Mouse (Mus musculus) adrenal gland, postnatal 10 days (tissue): Measurements from ENCODE around the gene 4932438H23Rik. TPM values are rescaled to one million over a fixed set of nuclear protein-coding genes. Genes with fewer than 3 reads are reported as not detected.
A peak's percentile ranks its signal among the peaks of the same experiment; 100 is the strongest.

ENCODE experiments used
- DNase-seq: peaks from one replicate; pipeline ENCODE4 v3.0.0; 2021; ENCODE audit warnings: mixed read lengths
- total RNA-seq, 2 experiments: library from RNA; stranded (reverse); gene quantifications; 2 replicates each; pipeline ENCODE4 v1.2.3; 2021

The 4932438H23Rik gene
- total RNA-seq, 2 experiments from 2014 or later, result 0.12 to 0.15 TPM

DNA sequence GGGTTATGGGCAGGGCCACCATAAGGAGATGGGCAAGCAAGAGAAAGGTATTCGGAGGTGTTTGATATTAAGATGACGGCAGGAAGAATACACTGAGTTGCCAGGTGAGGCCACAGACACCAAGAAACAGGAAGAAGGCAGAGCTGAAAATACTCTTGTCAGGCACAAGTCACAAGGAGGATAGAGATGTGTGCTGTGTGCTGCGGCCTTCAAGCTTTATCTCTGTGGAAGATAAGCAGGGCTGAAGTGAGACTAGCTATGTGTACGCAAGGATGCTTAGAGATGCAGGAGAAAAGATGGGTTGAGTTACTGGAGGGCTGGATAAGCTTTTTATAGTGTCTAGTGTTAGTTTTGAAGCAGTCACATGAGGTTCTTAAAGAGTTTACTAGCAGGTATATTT is 37.7 kb downstream of the 4932438H23Rik start:
- DNase-seq, result no peak

DNA sequence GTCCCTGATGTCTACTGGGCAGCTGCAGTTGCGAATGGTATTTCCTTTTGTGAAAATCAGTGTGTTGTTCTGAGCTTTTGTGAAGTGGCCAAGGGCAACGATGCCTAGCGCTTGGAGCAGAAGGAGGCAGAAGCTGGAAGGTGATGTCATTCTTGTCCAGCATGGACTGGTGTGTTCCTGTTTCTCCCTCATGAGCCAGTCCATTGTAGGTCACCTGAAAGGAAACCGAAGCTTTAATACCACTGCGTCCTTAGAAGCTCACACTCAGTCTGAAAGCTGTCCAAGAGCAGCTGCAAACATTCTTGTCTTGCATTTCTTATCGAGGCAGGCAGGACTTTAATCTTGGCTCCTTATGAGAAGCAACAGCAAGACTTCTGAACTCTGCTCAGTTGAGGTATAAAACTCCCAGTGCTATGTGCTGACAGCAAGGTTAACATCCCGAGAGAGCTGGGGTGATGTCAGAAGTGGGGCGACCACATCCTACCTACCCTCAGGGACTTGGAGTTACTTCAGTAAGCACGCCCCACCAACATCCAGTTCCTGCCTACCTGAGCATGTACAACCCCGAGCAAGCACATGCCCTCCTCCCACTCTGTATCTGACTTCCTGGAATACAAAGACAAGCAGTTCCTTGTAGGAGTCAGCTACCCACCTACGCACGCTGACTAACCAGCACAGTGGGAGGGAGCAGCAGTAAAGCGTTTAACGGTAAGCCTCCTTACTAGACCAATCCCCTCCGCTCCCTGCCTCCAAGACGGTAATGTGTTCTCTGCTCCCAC is 38.7 kb downstream of the 4932438H23Rik start:
- DNase-seq, result no peak

DNA sequence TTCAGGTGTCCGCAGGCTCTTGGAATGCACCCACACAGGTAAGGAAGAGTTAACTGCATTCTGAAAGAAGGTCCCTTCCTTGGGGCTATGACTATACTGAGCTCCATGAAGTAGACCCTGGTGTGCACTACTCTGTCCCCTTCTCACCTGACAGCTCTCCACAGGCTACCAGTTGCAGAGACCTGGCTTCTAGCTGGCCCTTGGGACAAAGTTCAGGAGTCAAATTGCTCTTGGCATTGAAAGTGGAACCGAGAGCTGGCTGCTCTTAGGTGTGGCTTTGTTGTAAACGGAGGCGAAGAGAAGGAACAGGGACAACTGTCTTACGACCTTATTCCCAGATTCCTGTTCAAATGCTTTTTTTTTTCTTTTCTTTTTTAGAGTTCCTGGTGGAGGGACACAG is 39.8 kb downstream of the 4932438H23Rik start:
- no peak for DNase-seq

DNA sequence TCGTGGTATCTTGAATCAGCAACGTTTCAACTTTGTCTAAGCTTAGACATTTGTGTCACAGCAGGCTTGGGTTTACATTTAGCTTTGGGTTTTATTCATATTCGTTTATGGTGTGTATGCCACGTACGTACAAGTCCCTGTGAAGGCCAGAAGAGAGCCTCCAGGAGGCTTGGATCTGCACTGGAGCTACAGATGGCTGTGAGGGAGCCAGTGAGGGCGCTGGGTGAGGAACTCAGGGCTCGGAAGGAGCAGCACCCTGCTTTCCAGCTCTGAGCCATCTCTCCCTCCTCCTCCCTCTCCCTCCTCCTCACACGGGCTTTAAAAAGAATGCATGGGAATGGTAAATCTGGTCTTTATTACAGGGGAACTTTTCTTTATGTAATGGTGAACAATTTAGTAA is 41.3 kb downstream of the 4932438H23Rik start:
- DNase-seq, result no peak

DNA sequence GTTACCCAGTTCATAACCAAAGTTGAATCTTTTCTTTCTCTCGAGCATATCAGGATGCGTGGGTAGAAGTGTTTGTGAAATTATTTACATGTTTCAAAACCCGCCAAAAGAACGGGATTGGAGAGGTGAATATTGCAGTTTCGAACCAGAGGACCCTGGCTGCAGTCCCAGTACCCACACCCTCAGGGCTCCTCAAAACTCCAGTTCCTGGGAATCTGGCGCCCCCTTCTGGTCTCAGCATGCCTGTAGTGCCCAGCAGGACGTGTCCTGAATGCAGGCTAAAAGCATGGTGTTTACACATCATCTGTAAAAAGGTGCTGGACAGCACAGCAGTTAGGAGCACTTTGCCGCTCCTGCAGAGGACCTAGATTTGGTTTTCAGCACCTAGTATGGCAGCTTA is 49.4 kb downstream of the 4932438H23Rik start:
- peak; percentile 50 for DNase-seq

DNA sequence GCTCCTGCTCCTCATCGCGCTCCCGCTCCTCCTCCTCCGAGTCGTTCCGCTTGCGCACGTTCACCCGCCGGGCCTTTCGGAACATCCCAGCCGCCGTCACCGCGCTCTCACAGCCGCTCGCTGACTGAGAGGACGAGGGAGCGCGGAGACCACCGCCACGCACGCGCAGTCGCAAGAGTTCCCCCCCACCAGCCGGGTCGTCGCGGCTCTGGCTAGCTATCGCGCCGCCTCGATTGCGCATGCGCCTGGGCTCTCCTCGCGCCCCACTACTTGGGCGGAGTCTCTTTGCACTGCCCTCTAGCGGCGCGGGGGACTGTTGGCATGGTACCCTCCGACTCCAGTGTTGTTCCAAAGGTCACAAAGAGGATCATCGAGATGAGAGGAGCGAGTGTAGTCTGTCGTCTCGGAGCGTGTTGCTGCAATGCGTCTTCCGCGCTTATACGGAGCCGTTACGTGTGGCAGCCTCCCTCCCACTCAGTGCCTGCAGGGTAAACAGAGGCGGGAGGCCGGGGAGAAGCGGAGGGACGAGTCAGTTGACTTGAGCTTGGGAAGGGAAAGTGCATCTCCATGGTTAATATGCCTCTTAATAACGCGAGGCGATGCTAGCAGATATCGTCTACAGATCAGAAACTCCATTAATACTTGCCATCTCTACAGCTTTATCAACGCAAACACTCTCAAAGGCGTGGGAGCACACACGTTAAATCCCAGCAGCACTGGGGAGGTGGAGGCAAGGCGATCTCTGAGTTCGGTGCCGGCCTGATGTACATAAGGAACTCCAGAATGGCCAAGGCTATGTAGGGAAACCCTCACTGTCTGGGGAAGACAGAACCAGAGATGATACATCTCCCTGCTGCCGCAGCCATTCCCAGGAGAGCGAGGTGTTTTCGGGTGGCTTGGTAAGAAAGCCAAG is 50.4 kb downstream of the 4932438H23Rik start, which contains the start of gene Paxbp1:
Paxbp1 (minus strand) TSS at position 274 of the 913 bp plus-strand sequence.
- DNase-seq, result peak; percentile 100

DNA sequence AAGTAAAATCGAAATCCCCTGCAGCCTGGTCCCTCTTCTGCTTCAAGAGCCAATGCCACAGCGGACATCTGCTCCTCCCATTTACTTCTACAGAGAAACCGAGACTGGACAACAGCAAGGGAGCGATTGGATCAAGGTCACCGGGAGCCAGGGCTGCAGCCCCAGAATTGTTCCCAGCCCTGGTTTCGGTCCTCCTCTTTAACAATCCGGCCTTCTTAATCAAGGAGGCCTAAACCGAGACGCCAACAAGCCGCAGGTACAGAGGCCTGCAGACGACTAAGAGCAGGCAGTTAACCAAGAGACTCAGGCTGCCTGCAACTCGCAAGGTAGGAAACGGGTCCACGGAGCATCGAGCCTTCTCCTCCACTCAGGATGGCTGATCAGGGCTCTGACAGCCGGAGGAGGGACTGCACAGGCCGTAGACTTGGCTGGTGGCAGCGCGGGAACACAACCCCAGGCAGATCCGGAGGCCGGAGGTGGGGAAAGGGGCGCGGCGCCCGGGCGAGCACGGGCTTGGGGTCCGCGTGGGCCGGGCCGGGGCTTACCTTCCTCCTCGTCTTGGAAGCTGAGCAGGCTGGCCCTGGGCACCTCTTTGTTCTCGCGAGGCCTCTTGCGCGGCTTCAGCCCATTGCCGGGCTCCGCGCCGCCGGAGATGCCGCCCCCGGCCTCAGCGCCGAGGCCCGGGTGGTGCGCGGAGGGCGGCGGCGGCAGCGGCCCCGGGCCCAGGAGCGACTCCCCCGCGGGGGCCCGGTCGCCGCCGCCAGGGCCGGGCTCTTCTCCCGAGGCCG is 51.3 kb downstream of the 4932438H23Rik start:
- DNase-seq, result peak; percentile 70

DNA sequence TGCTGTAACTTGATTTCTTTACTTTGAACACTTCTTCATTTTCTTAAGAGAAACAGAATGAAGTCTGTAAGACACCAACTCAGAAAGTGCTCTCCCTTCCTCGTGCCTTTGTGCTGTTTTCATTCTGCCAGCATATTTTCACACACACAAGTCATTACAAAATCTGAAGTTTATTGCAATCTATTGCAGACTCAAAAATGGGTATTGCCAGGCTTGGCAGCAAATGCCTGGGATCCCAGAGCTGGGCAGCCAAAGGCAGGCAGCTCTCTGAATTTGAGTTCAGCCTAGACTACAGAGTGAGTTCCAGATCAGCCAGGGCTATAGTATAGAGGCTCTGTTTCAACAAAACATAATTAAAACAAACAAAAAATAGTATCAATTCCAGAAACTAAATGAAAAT is 52.3 kb downstream of the 4932438H23Rik start:
- DNase-seq, result peak; percentile 48

DNA sequence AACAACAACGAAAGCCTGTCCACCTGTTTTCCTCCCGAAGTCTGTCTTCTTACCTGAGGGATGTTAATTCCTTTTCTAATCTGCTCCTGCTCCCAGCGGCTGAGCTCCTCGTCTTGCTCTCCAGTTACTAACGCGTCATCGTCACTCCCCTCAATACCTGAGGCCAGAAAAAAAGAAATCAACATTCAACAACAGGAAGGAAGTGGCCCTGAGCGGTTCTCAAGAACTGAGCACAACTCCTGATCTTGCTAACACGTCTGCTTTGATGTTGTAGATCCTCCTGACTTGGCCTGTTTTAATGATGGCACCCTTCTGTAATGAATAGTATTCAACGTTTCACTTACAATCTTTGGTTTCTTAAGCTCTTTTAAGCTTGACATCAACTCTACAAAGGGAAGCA is 59.1 kb downstream of the 4932438H23Rik start:
- no peak for DNase-seq

DNA sequence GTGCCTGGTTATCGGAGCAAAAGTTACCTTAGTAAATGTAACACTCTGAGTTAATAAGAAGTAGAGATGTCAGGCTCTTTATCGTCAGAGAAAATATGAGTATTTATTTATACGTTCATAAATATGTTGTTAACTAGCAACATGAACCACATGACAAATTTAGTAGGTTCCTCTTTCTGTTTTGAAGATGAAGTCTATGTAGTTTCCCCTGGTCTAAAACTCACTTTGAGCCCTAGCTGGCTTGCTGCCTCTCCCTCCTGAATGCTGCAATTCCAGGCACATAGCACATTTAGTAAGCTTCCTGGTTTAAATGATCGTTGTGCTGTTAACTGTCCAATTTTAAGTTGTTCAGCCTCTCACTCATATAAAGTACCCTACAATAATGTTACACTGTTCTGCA is 64.2 kb downstream of the 4932438H23Rik start:
- no peak for DNase-seq

DNA sequence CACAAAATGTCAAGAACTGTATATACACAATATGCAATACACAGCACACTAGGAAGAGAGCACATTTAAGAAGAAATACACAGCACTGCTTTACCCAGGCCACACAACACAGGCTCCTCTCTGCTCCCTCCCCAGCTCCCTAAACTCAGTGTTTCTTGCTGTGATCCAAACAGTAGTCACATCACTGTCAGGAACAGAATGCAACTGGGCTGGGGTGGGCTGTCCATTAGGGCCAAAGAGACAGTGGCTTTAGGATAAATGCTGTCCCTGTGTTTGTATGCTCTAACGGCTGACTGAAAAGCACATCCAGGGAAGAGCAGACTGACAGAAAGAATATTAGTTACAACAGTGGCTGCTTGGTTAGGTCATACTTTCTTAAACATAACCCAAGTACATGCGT is 65.0 kb downstream of the 4932438H23Rik start:
- no peak for DNase-seq

DNA sequence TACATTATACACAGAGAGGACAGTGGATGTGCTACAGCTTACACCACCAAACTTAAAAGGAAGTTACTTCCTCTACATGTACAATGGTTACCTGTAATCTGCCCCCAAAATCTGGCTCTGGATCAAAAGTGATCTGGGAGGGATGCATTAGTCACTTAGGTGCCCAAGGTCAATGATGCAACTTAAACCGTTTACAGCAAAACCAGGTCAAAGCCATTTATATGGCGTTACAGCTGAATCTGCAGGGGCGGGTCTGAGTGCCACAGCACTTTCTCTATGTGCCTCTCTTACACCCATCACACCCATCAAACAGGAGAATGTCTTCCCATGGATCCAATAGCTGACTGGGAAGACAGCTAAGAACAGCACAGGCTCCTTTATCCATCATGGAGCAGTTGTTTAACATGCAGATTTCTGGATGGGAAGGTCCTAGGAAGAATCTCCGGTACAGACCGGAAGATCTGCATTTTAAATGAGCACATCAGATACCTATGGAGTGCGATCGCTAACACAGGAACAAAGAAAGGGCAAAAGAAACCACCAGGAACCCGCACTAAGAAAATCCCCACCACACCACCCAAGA is 65.7 kb downstream of the 4932438H23Rik start:
- DNase-seq, result no peak

DNA sequence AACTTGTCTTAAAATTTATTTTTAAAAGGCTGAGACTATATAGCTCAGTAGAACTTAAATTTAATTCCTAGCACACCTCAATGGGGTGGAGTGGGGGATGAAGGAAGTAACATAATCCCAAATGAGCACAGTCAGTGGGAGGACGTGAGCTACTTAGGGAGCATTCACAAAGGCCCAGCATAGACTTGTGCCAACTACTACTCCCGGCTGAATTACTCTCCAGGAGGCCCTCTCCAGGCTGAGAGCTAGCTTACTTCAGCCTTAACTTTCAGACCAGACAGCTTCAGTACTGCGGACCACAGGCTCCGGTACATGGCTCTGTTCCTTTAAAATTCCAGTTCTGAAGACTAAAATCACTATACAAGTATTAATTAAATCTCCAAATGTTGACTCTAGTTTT is 68.6 kb downstream of the 4932438H23Rik start:
- no peak for DNase-seq

DNA sequence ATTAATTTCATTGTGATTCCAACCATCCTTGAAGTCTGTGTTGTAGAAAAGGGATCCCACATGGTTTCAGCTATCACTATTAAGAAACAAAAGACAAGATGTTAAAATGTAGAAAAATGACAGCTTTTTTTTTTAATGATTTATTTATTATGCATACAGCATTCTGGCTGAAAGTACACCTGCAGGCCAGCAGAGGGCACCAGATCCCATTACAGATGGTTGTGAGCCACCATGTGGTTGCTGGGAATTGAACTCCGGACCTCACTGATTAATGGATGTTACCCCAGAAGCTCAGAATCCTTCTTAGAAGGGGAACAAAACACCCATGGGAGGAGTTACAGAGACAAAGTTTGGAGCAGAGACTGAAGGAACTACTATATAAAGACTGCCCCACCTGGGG is 71.5 kb downstream of the 4932438H23Rik start:
- DNase-seq, result peak; percentile 23

DNA sequence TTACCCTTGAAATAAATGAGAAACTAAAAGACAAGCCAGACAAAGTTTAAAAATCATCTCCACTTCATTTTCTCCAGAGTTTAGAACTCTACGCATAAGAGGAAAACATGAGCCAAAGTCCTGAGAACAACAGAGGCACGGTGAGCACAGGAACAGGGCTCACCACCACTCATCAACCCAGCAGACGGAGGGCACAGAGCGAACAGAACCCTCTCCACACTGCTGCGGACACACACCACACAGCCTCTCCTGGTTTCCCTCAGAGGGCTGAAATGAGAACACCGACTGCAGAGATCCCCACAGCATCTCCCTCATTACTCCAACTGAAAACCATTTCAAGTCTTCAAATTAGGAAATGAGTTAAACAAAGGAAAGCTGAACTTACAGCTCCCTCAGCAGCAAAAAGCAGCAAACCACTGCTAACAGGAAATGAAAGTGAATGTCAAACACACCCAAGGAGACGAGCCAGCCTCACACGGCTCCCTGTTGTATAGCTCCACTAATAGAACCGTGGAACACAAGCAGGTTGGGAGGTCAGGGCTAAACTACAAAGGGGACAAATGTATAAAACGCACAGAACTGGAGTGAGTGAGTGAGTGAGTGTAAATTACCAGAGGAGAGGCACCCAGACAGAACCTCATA is 74.0 kb downstream of the 4932438H23Rik start:
- no peak for DNase-seq

DNA sequence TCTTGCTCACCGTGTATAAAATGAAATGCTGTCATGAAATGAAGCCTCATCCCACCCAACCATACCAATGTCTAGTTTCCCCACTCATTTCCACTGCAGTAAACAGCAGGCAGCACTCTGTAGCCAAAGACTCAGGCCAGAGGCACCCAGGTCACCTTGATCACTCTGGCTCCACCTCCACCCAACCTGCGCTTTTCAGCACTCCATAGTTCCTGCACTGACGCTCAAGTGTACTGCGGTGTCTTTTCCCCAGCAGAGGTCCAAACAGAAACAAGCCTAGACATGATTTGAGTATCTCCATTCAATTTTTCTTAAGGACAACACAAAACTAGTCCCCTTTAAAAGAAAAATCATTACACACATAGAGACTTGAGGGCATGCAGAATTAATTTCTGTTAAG is 75.4 kb downstream of the 4932438H23Rik start:
- DNase-seq, result no peak

DNA sequence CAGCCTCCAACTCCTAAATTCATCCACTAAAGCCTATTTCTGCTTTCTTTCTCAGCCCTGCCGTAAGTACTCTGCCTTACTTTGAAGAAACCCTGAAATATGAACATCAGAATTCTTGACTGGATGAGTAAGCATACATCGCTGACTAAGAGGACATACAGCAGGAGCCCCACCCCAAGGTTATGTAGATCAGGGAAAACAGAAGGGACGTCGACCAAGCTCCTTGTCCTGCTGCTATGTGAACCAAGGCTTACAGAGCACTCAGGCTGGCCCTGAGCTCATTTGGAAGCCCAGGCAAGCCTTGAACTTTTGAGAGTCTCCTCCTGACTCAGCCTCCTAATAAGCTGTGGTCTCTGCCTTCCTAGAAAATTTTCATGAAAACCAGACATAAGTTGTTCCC is 79.2 kb downstream of the 4932438H23Rik start:
- no peak for DNase-seq

DNA sequence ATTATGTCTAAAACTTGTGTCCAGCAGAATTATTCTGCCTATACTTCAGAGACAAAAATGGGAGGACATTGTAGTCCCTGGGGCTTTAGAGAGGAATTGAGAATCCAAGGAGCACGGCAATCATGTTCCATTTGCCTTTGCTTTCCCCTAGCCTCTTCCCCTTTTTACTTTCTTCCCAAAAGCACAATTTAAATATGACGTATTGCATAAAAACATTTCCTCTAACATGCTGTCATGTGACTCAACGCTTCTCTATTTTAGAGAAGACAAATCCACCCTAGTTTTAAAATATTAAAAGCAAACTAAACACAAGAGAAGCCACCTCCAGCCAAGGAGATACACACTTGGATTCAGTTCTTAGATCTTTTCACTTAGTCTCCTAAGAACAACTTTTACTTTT is 83.1 kb downstream of the 4932438H23Rik start:
- DNase-seq, result no peak

DNA sequence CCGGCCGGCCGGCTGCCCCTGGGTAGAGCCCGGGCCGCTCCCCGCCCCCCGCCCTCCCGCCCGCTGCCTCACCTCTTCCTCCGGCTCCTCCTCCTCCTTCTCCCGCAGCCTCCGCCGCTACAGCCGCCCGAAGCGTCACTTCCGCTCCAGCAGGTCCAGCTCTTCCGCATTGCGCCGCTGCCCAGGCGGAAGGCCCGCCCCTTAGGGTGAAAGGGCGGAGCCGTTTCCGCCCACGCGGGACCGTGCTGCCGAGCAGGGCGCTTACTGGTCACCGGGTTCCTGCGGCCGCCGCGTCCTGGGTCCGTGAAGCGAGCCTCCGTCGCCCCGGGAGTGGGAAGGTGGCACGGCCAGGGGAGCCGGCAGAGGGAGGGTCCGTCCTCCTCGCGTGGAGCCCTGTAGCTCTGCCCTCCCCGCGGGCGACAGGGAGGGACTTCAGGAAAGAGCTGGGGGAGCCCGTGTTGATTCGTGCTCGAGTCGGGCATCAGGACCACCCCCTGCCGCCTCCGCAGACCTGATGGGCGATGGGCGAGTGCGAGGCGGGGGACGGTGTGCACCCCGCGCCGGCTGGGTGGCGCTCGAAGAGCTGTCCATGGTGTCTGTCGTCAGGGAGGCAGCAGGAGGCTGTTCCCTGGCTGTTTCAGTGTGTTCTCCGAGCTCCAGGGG is 83.8 kb downstream of the 4932438H23Rik start, which contains the start of gene Synj1:
Synj1 (minus strand) TSS at position 288 of the 663 bp plus-strand sequence.
- peak; percentile 92 for DNase-seq

DNA sequence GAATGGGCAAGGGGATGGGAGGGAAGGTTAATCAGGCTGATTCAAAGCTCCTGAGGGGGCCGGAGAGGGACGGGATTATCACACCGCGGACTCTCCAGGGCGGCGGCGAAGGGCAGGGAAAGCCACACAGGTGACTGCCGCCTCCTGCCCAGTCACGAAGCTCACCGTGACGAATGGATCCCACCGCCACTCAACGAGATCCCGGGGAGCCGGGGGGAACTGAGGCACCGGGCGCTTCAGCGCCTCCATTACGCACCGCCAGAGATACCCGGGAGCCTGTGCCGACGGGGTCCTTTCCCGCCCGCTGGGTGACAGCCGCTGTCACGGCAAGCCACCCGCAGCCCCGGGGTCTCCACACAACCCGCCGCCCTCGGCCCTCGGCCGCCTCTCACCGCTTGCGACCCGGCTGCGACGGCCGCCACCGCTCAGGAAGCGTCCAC is 84.3 kb downstream of the 4932438H23Rik start:
- no peak for DNase-seq
